Mouse (Mus musculus) cerebellum, adult 2 months (tissue): Measurements from ENCODE around the gene B3galt1.

Experiments used
- CTCF ChIP-seq: fragments of 200-500 bp; IDR thresholded peaks from 2 replicates; pipeline ENCODE4 v1.5.1; 2011; ENCODE audit warnings: low read depth, mild to moderate bottlenecking, control low read depth, low read length, moderate library complexity, borderline replicate concordance; ENCODE audit not compliant: insufficient read depth
- POLR2A ChIP-seq: fragments of 200-500 bp; IDR thresholded peaks from 2 replicates; pipeline ENCODE4 v1.6.1; 2011; ENCODE audit warnings: low read length, control low read depth, borderline replicate concordance; ENCODE audit not compliant: insufficient read depth

DNA sequence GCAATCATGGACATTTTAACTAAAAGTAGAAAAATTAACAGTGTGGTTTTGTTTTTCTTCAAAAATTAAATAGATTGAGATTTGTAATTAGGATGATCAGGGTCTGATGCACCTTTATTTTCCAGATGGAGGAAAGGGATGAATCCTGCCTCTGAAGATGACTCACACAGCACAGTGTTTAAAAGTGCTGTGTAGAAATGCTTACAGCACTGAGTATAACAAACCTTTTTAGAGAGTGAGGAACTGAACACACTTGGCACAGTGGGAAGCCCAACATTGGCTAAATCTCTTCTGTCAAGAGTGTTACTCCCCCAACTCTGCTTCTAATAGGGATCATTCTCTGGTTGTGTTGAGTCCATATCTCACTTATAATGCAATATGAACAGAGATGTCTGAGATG lies 57.2 kb downstream of the B3galt1 start:
- no peak for TF ChIP-seq CTCF
- TF ChIP-seq POLR2A, result no peak
